Mouse (Mus musculus) thymus, adult 2 months (tissue): ENCODE data around the gene Daam2.

Source experiments
- CTCF ChIP-seq: fragments of 200-500 bp; IDR thresholded peaks from 2 replicates; pipeline ENCODE4 v1.5.1; 2012; ENCODE audit warnings: mild to moderate bottlenecking, control low read depth, low read length, moderate library complexity, borderline replicate concordance; ENCODE audit not compliant: control insufficient read depth, poor library complexity, insufficient read depth; ENCODE audit errors: extremely low read depth
- POLR2A ChIP-seq: fragments of 200-500 bp; IDR thresholded peaks from 2 replicates; pipeline ENCODE4 v1.6.1; 2012; ENCODE audit warnings: mild to moderate bottlenecking, low read length, control low read depth, moderate library complexity; ENCODE audit not compliant: control insufficient read depth, poor library complexity, insufficient read depth; ENCODE audit errors: extremely low read depth

DNA sequence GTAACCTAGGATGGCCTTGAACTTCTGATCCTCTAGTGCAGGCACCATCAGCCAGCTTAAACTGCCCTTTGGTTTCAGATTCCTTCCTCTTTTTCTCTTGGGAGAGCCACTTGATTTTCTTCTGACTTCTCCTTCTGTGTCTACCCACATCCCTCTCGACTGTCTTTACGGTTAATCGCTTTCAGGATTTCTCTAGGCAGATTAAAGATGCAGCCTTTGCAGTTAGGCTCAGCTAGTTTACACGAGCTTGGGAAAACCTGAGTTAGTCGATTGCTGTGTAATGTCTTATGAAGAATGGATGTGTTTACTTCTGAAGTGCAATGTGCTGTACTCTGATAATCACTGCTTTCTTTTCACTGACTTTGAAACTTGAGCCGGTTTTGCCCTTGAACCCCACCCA is 127.5 kb downstream of the Daam2 start:
- TF ChIP-seq CTCF (no peak), POLR2A (no peak)
